Mouse (Mus musculus) gastrocnemius, adult 18-20 months (tissue): ENCODE measurements at regions not wholly inside any gene's neighbourhood (a gene's known extent, or its start where the extent isn't known, plus 50 kb on each side); places are given as distances from the start of the nearest gene placed in this dataset.
A peak's percentile ranks its signal among the peaks of the same experiment; 100 is the strongest.

Experiments
- DNase-seq: peaks from one replicate; pipeline ENCODE4 v3.0.0; 2021; ENCODE audit warnings: low spot score

- DNase-seq = no peak
Observed at GRCm38 (mm10) chr8:93689832-93690471, 119.8 kb upstream of the Gnao1 start.

- no peak for DNase-seq
Observed at GRCm38 (mm10) chr8:93691375-93691774, 118.4 kb upstream of the Gnao1 start.

- DNase-seq = no peak
Observed at GRCm38 (mm10) chr8:93691826-93692225, 117.9 kb upstream of the Gnao1 start.

DNA sequence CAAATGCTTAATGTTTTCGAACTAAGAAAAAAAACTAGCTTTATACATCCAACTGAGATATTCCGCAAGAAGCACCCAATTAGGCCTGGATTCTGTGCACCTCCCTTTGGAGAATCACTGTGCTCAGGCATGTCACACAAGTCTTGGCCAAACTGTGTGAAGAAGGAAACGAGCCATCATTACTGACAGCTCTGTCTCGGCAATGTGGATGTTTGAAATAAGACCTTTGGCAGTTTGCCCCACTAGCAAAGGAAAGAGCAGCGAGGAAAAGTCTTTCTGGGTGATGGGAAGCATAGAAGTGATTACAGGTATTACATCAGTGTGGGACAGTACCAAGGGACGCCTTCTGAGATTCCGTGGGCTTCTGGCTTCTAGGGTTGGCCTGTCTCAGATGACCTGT lies 112.6 kb upstream of the Gnao1 start:
- DNase-seq = no peak

- DNase-seq = no peak
Observed at GRCm38 (mm10) chr8:93698508-93698907, 111.3 kb upstream of the Gnao1 start.

DNA sequence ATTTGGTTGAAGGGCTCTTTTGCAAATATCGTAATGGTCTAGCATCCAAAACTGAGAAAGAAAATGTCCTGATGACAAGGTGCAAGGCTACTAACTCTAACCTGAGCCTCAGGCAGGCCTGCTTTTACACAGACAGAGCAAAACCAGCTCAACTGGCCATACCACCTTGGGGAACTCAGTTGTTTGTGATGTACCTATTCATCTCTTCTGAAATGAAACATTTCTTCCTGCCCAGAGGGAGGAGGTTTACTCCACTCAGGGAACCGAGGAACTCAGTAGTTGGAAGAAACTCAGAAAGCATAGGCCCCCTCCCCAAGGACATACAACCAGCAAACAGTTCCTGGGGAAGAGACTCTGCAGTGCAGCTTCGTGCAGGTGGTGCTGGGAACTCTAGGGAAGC lies 108.4 kb upstream of the Gnao1 start:
- no peak for DNase-seq

GRCm38 (mm10) chr8:93712066-93712706 lies 97.6 kb upstream of the Gnao1 start:
- no peak for DNase-seq

DNA sequence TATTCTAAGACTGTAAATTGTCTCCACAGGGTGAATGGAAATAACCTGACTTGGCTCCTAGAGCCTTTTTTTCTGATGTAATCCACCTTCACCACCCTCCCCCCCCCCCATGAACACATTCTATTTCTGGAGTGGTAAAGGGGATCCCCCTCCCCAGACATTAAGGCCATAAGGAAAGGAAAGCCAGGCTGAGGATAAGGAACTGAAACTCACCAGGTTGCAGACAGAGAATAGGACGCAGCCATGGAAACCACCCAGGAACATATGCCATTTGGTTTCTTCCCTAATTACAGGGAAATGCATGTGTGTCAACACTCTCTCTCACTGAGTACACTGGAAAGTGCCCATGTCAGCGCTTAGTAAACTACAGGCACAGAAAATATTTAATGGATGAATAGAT lies 96.5 kb upstream of the Gnao1 start:
- no peak for DNase-seq

DNA sequence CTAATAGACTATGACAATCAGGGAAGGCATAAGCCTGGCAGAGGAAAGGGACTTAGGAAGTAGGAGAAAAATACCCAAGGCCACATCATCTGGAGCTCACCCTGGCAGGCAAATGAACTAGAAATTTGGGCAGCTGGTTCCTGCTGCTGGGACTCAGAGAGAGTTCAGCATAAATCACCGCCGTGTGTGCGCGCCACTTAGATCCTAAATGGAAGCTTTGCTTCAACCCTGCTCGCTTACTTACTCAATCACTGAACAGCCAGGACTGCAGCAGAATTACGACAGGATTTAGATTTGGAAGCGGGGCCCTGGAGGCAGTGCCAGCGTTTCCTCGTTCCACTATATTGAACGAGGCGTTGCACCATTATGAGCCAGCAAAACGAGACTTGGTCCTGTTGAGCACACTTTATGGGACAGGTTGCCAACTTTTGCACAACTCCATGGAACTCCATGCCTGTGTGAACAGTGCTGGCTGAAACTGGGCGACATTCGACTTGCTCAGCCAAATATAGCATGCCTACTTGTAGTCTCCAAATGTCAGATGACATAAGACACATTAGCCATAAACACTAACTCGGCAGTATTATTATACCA lies 84.8 kb upstream of the Gnao1 start:
- DNase-seq = peak; percentile 9

GRCm38 (mm10) chr8:93729124-93729930 lies 80.4 kb upstream of the Gnao1 start:
- DNase-seq = no peak

GRCm38 (mm10) chr8:93730738-93731700 lies 78.7 kb upstream of the Gnao1 start:
- no peak for DNase-seq

- DNase-seq = no peak
Observed at GRCm38 (mm10) chr8:93734818-93735217, 74.9 kb upstream of the Gnao1 start.

GRCm38 (mm10) chr8:93740281-93740680 lies 69.5 kb upstream of the Gnao1 start:
- DNase-seq = no peak

DNA sequence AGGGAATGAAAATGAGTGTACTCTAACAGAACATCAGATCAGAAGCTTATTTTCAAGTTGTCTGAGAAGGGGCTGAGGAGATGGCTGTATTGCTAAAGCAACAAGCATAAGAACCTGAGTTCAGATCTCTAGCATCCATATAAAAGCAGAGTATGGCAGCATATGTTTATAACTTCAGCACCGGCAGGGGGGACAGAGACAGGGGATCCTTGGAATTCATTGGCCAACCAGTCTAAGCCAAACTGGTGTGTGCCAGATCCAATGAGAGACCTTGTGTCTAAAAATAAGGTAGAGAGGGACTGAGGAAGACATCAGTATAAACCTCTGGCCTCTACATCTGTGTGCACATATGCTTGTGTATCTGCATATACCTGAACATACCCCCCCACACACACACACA lies 61.0 kb upstream of the Gnao1 start:
- no peak for DNase-seq

GRCm38 (mm10) chr8:93750921-93751320 lies 58.8 kb upstream of the Gnao1 start:
- no peak for DNase-seq

DNA sequence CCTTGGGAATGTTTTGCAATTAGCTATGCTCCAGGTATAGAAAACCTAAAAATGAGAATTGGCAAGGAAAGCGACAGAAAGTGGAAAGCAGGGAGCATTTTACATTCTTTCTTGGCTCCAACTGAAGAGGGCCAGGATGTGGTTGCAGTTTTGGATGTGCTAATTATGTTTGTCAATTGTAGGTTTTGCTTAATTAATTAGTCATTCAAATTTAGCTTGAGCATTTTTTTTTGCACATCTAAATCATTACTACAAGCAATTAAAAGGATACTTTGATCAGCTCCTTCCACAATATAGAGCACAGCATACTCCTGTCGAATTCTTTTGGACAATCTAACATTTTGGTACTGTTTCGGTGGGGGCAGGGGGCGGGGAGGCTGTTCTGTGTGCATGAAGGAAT lies 53.8 kb upstream of the Gnao1 start:
- no peak for DNase-seq
